Mouse (Mus musculus): ENCODE data around the gene Pip4k2c. TPM values are rescaled to one million over a fixed set of nuclear protein-coding genes. Genes with fewer than 3 reads are reported as not detected.

The Pip4k2c gene
- total and polyA plus RNA-seq, 2 experiments from 2014 or later = 15.1 to 18.3 TPM

- 30% methylated on average over 3 of the region's 3 CpGs for WGBS
- Histone ChIP-seq H3K27me3 (ENCODE audit: insufficient read depth, low read length) (peaks cover 38% of the 10 kb centered on the region), H3K9ac (replicated peaks; ENCODE audit: low read length, poor library complexity, severe bottlenecking) (no peak overlapping the region), H3K36me3 (ENCODE audit: insufficient read depth, low read length) (no peaks in the 10 kb centered on the region), H3K27ac (ENCODE audit: low read depth, low read length) (no peak overlapping the region), H3K4me3 (ENCODE audit: low read depth, low read length) (no peak overlapping the region), H3K4me1 (ENCODE audit: insufficient read depth, low read length) (peaks cover 13% of the 10 kb centered on the region), H3K9me3 (ENCODE audit: low read length) (no peaks in the 10 kb centered on the region), H3K4me2 (ENCODE audit: low read depth, low read length, poor library complexity, severe bottlenecking) (no peak overlapping the region)
- DNase-seq (ENCODE audit: low spot score) = no peak
- TF ChIP-seq CTCF (IDR thresholded peaks at IDR 0.05) = no peak
- ATAC-seq (ENCODE audit: low FRiP score) = no peak
Measured at GRCm38 (mm10) chr10:127180695-127181047, 30.7 kb downstream of the Pip4k2c start.

GRCm38 (mm10) chr10:127179871-127180694 lies 31.3 kb downstream of the Pip4k2c start, which contains the start of gene Slc26a10:
Gene Slc26a10, minus strand, starts transcription at chr10:127180645.
- H3K36me3 ChIP-seq (ENCODE audit: insufficient read depth, low read length) = no peaks in the 10 kb centered on the region
- no peak for ATAC-seq (ENCODE audit: low FRiP score)
- no peak within 1 kb of the TSS for H3K9ac ChIP-seq (replicated peaks; ENCODE audit: low read length, poor library complexity, severe bottlenecking)
- peaks cover 38% of the 10 kb centered on the region for H3K27me3 ChIP-seq (ENCODE audit: insufficient read depth, low read length)
- WGBS = 2% methylated on average over 34 of the region's 34 CpGs
- H3K9me3 ChIP-seq (ENCODE audit: low read length) = no peaks in the 10 kb centered on the region
- H3K4me1 ChIP-seq (ENCODE audit: insufficient read depth, low read length) = peaks cover 13% of the 10 kb centered on the region
- H3K4me3 ChIP-seq (ENCODE audit: low read depth, low read length) = peak within 1 kb of the TSS; percentile 9; the same call in 1 of the 2 replicates
- no peak within 1 kb of the TSS for H3K27ac ChIP-seq (ENCODE audit: low read depth, low read length)
- TF ChIP-seq CTCF (IDR thresholded peaks at IDR 0.05) = no peak
- no peak for DNase-seq (ENCODE audit: low spot score)
- H3K4me2 ChIP-seq (ENCODE audit: low read depth, low read length, poor library complexity, severe bottlenecking) = peak within 1 kb of the TSS; percentile 33; the same call in 1 of the 2 replicates

DNA sequence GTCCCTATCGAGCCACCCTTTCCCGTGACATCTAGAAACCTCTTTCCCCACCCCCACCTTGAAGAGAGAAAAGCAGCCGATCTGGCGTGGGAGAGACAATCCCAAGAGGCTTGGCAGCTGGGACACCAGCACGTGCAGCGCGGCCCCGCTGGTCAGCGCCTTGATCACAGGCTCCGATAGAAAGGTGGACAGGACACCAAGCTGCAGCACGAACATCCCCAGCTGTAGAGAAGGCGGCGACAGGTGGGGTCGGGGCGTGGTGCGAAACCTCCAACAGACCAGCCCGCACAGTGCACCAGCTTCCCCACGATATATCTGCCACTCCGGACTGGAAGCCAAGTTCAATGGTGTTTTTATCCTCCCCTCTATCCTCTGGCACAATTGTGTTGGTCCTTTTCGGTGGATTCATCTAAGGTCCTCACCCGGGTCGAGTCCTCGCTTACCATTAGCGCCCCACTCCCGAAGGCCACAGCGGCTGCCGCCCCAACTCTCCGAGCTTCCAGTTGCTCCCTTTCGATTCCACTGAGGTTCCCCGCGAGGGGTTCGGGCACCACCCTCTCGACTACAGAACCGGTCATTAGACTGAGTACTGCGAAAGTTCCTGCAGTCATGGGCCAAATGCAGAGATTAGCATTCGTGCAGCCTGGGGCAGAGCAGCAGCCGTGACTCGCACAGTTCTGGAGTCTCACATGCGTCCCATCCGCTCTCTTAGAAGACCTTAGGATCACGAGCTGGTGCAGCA lies 32.9 kb downstream of the Pip4k2c start:
- H3K9ac ChIP-seq (replicated peaks; ENCODE audit: low read length, poor library complexity, severe bottlenecking) = no peak overlapping the region
- peak overlapping the region; percentile 49 for H3K4me2 ChIP-seq (ENCODE audit: low read depth, low read length, poor library complexity, severe bottlenecking)
- peaks cover 38% of the 10 kb centered on the region for H3K27me3 ChIP-seq (ENCODE audit: insufficient read depth, low read length)
- peaks cover 13% of the 10 kb centered on the region for H3K4me1 ChIP-seq (ENCODE audit: insufficient read depth, low read length)
- no peaks in the 10 kb centered on the region for H3K9me3 ChIP-seq (ENCODE audit: low read length)
- H3K27ac ChIP-seq (ENCODE audit: low read depth, low read length) = no peak overlapping the region
- TF ChIP-seq CTCF (IDR thresholded peaks at IDR 0.05) = no peak
- ATAC-seq (ENCODE audit: low FRiP score) = no peak
- H3K4me3 ChIP-seq (ENCODE audit: low read depth, low read length) = peak overlapping the region; percentile 24
- H3K36me3 ChIP-seq (ENCODE audit: insufficient read depth, low read length) = no peaks in the 10 kb centered on the region
- WGBS = 4% methylated on average over 41 of the region's 41 CpGs
- DNase-seq (ENCODE audit: low spot score) = no peak

DNA sequence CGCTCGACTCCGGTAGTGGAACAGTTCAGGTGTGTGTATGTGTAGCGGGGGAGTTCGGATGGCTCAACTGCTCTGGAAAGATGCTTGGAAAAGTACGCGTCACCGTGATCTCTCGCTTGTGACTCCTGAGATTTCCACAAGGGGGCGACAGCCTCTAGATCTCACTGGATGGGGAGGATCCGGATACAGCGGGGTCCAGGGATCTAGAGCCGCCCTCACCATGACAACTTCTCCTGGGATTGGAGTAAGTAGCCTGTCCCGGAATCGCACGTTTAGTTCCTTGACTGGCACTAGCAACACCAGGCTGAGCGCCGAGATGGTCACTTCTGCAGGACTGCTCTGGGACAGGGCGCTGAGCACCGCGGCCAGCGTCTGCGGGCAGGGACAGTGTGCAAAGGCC lies 33.7 kb downstream of the Pip4k2c start:
- no peaks in the 10 kb centered on the region for H3K9me3 ChIP-seq (ENCODE audit: low read length)
- DNase-seq (ENCODE audit: low spot score) (peak; percentile 91), ATAC-seq (ENCODE audit: low FRiP score) (peak; percentile 56)
- H3K27me3 ChIP-seq (ENCODE audit: insufficient read depth, low read length) = peaks cover 38% of the 10 kb centered on the region
- no peak overlapping the region for H3K9ac ChIP-seq (replicated peaks; ENCODE audit: low read length, poor library complexity, severe bottlenecking)
- H3K4me3 ChIP-seq (ENCODE audit: low read depth, low read length) = peak overlapping the region; percentile 24
- H3K4me1 ChIP-seq (ENCODE audit: insufficient read depth, low read length) = peaks cover 13% of the 10 kb centered on the region
- peak; percentile 89 for TF ChIP-seq CTCF (IDR thresholded peaks at IDR 0.05)
- WGBS = 2% methylated on average over 23 of the region's 23 CpGs
- peak overlapping the region; percentile 49 for H3K4me2 ChIP-seq (ENCODE audit: low read depth, low read length, poor library complexity, severe bottlenecking)
- no peak overlapping the region for H3K27ac ChIP-seq (ENCODE audit: low read depth, low read length)
- no peaks in the 10 kb centered on the region for H3K36me3 ChIP-seq (ENCODE audit: insufficient read depth, low read length)

- H3K9ac ChIP-seq (replicated peaks; ENCODE audit: low read length, poor library complexity, severe bottlenecking) = no peak overlapping the region
- no peak overlapping the region for H3K4me3 ChIP-seq (ENCODE audit: low read depth, low read length)
- WGBS = 23% methylated on average over 9 of the region's 9 CpGs
- no peak overlapping the region for H3K27ac ChIP-seq (ENCODE audit: low read depth, low read length)
- peaks cover 2% of the 10 kb centered on the region for H3K36me3 ChIP-seq (ENCODE audit: insufficient read depth, low read length)
- peaks cover 13% of the 10 kb centered on the region for H3K4me1 ChIP-seq (ENCODE audit: insufficient read depth, low read length)
- no peak overlapping the region for H3K4me2 ChIP-seq (ENCODE audit: low read depth, low read length, poor library complexity, severe bottlenecking)
- no peak for DNase-seq (ENCODE audit: low spot score)
- TF ChIP-seq CTCF (IDR thresholded peaks at IDR 0.05) = no peak
- H3K27me3 ChIP-seq (ENCODE audit: insufficient read depth, low read length) = peaks cover 38% of the 10 kb centered on the region
- no peaks in the 10 kb centered on the region for H3K9me3 ChIP-seq (ENCODE audit: low read length)
- no peak for ATAC-seq (ENCODE audit: low FRiP score)
Measured at GRCm38 (mm10) chr10:127177235-127177634, 34.1 kb downstream of the Pip4k2c start.

DNA sequence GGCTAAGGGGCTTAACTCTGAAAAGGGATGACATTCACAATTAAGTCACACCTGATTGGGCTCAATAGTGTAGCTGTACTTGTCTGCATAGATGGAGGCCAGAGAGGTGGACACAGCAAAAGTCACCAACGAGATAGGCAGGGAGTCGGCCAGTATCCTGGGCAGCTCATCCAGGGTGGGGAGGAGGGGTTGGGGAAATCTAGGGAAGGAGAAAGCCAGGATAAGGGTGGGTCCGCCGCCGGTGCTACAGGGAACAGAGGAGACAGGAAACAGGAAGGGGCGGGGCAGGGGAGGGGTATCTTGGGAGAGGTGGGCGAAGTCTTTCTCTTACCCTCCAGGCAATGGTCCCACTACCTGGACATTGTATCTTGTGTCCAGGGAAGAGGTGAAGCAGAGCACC lies 34.6 kb downstream of the Pip4k2c start:
- H3K4me2 ChIP-seq (ENCODE audit: low read depth, low read length, poor library complexity, severe bottlenecking) = no peak overlapping the region
- 7% methylated on average over 7 of the region's 7 CpGs for WGBS
- H3K4me1 ChIP-seq (ENCODE audit: insufficient read depth, low read length) = peaks cover 13% of the 10 kb centered on the region
- peaks cover 38% of the 10 kb centered on the region for H3K27me3 ChIP-seq (ENCODE audit: insufficient read depth, low read length)
- H3K27ac ChIP-seq (ENCODE audit: low read depth, low read length) = no peak overlapping the region
- no peak for TF ChIP-seq CTCF (IDR thresholded peaks at IDR 0.05)
- no peak overlapping the region for H3K9ac ChIP-seq (replicated peaks; ENCODE audit: low read length, poor library complexity, severe bottlenecking)
- peaks cover 7% of the 10 kb centered on the region for H3K36me3 ChIP-seq (ENCODE audit: insufficient read depth, low read length)
- H3K4me3 ChIP-seq (ENCODE audit: low read depth, low read length) = no peak overlapping the region
- no peak for DNase-seq (ENCODE audit: low spot score)
- no peak for ATAC-seq (ENCODE audit: low FRiP score)
- no peaks in the 10 kb centered on the region for H3K9me3 ChIP-seq (ENCODE audit: low read length)
